Mouse (Mus musculus) ovary, adult 18-20 months (tissue): ENCODE results near the gene Ston2.
A peak's percentile ranks its signal among the peaks of the same experiment; 100 is the strongest.

Source experiments
- DNase-seq: peaks from one replicate; pipeline ENCODE4 v3.0.0; 2022; ENCODE audit warnings: low spot score, mixed read lengths

Ston2 gene

GRCm38 (mm10) chr12:91663260-91663659 lies 124.9 kb downstream of the Ston2 start:
- DNase-seq = no peak

- no peak for DNase-seq
These were observed 125.3 kb downstream of the Ston2 start for GRCm38 (mm10) chr12:91662844-91663243.

- DNase-seq = no peak
These were observed 127.4 kb downstream of the Ston2 start for GRCm38 (mm10) chr12:91660640-91661417.

GRCm38 (mm10) chr12:91654399-91655122 lies 133.6 kb downstream of the Ston2 start:
- DNase-seq = no peak

GRCm38 (mm10) chr12:91648426-91648825 lies 139.8 kb downstream of the Ston2 start:
- DNase-seq = no peak

GRCm38 (mm10) chr12:91645361-91646123 lies 142.6 kb downstream of the Ston2 start:
- DNase-seq = peak; percentile 72

GRCm38 (mm10) chr12:91643221-91643620 lies 145.0 kb downstream of the Ston2 start:
- no peak for DNase-seq

GRCm38 (mm10) chr12:91642426-91643093 lies 145.6 kb downstream of the Ston2 start:
- DNase-seq = no peak

GRCm38 (mm10) chr12:91641631-91642141 lies 146.5 kb downstream of the Ston2 start:
- no peak for DNase-seq

- peak; percentile 40 for DNase-seq
These were observed 147.1 kb downstream of the Ston2 start for GRCm38 (mm10) chr12:91641133-91641532.

- DNase-seq = peak; percentile 30
These were observed 147.5 kb downstream of the Ston2 start for GRCm38 (mm10) chr12:91640712-91641111.

- peak; percentile 33 for DNase-seq
These were observed 149.8 kb downstream of the Ston2 start for GRCm38 (mm10) chr12:91638351-91638750.

GRCm38 (mm10) chr12:91637136-91637909 lies 150.9 kb downstream of the Ston2 start:
- no peak for DNase-seq

GRCm38 (mm10) chr12:91626482-91626881 lies 161.7 kb downstream of the Ston2 start:
- no peak for DNase-seq

GRCm38 (mm10) chr12:91625013-91625412 lies 163.2 kb downstream of the Ston2 start:
- no peak for DNase-seq

- DNase-seq = no peak
These were observed 178.8 kb downstream of the Ston2 start for GRCm38 (mm10) chr12:91609425-91609824.

GRCm38 (mm10) chr12:91607678-91608077 lies 180.5 kb downstream of the Ston2 start:
- no peak for DNase-seq

GRCm38 (mm10) chr12:91606651-91607050 lies 181.5 kb downstream of the Ston2 start:
- DNase-seq = no peak

- DNase-seq = no peak
These were observed 183.6 kb downstream of the Ston2 start for GRCm38 (mm10) chr12:91604600-91604999.

GRCm38 (mm10) chr12:91592128-91592527 lies 196.1 kb downstream of the Ston2 start:
- no peak for DNase-seq

- DNase-seq = no peak
These were observed 197.0 kb downstream of the Ston2 start for GRCm38 (mm10) chr12:91591191-91591590.
